Mouse (Mus musculus): ENCODE measurements around the gene Stx2. TPM values are rescaled to one million over a fixed set of nuclear protein-coding genes. Genes with fewer than 3 reads are reported as not detected.
"Not testable (repeated sequence)": the region's sequence is repeated elsewhere in the genome, so short reads cannot be mapped to it uniquely, and the experiment has no call there.

Stx2 gene
- polyA plus RNA-seq, 1 experiment from 2014 or later = 25.1 TPM

GRCm38 (mm10) chr5:128980857-128981256 is 27.5 kb downstream of the Stx2 start:
- Histone ChIP-seq H3K4me2 (replicated peaks; ENCODE audit: low read depth, low read length) (no peak overlapping the region), H3K27me3 (ENCODE audit: control insufficient read depth, insufficient read depth, low read length) (no peaks in the 10 kb centered on the region), H3K27ac (ENCODE audit: low read depth, low read length) (no peak overlapping the region), H3K4me3 (ENCODE audit: low read depth, low read length) (no peak overlapping the region), H3K9me3 (ENCODE audit: control insufficient read depth, low read length) (no peaks in the 10 kb centered on the region), H3K9ac (ENCODE audit: low read depth, low read length) (no peak overlapping the region), H3K4me1 (replicated peaks; ENCODE audit: control insufficient read depth, insufficient read depth, low read length) (no peaks in the 10 kb centered on the region), H3K36me3 (ENCODE audit: control insufficient read depth, insufficient read depth, low read length) (0 out of 2 replicates have a peak, but pooled peaks cover 3% of the 10 kb centered on the region)
- ATAC-seq (ENCODE audit: low FRiP score) (no peak), DNase-seq (ENCODE audit: low spot score) (no peak)
- 68% methylated on average over 7 of the region's 7 CpGs for WGBS

GRCm38 (mm10) chr5:128978957-128979356 is 29.4 kb downstream of the Stx2 start:
- ATAC-seq (ENCODE audit: low FRiP score) = no peak
- no peak overlapping the region for H3K4me2 ChIP-seq (replicated peaks; ENCODE audit: low read depth, low read length)
- no peaks in the 10 kb centered on the region for H3K27me3 ChIP-seq (ENCODE audit: control insufficient read depth, insufficient read depth, low read length)
- H3K9ac ChIP-seq (ENCODE audit: low read depth, low read length) = no peak overlapping the region
- no peaks in the 10 kb centered on the region for H3K36me3 ChIP-seq (ENCODE audit: control insufficient read depth, insufficient read depth, low read length)
- H3K9me3 ChIP-seq (ENCODE audit: control insufficient read depth, low read length) = no peaks in the 10 kb centered on the region
- H3K27ac ChIP-seq (ENCODE audit: low read depth, low read length) = no peak overlapping the region
- no peaks in the 10 kb centered on the region for H3K4me1 ChIP-seq (replicated peaks; ENCODE audit: control insufficient read depth, insufficient read depth, low read length)
- 96% methylated on average over 7 of the region's 7 CpGs for WGBS
- no peak for DNase-seq (ENCODE audit: low spot score)
- H3K4me3 ChIP-seq (ENCODE audit: low read depth, low read length) = no peak overlapping the region

- not testable (repeated sequence) for ATAC-seq (ENCODE audit: low FRiP score); H3K4me3 ChIP-seq (ENCODE audit: low read depth, low read length); H3K27ac ChIP-seq (ENCODE audit: low read depth, low read length); H3K27me3 ChIP-seq (ENCODE audit: control insufficient read depth, insufficient read depth, low read length); H3K4me2 ChIP-seq (replicated peaks; ENCODE audit: low read depth, low read length); H3K36me3 ChIP-seq (ENCODE audit: control insufficient read depth, insufficient read depth, low read length); H3K9ac ChIP-seq (ENCODE audit: low read depth, low read length); H3K9me3 ChIP-seq (ENCODE audit: control insufficient read depth, low read length); H3K4me1 ChIP-seq (replicated peaks; ENCODE audit: control insufficient read depth, insufficient read depth, low read length); DNase-seq (ENCODE audit: low spot score)
- 74% methylated on average over 1 of the region's 1 CpGs for WGBS
These were observed 30.9 kb downstream of the Stx2 start for GRCm38 (mm10) chr5:128977466-128977865.

GRCm38 (mm10) chr5:128976266-128976665 is 32.1 kb downstream of the Stx2 start:
- no peak overlapping the region for H3K4me3 ChIP-seq (ENCODE audit: low read depth, low read length)
- H3K27ac ChIP-seq (ENCODE audit: low read depth, low read length) = no peak overlapping the region
- H3K27me3 ChIP-seq (ENCODE audit: control insufficient read depth, insufficient read depth, low read length) = no peaks in the 10 kb centered on the region
- peak; percentile 70 for DNase-seq (ENCODE audit: low spot score)
- H3K9ac ChIP-seq (ENCODE audit: low read depth, low read length) = no peak overlapping the region
- WGBS = 14% methylated on average over 4 of the region's 4 CpGs
- no peaks in the 10 kb centered on the region for H3K4me1 ChIP-seq (replicated peaks; ENCODE audit: control insufficient read depth, insufficient read depth, low read length)
- H3K36me3 ChIP-seq (ENCODE audit: control insufficient read depth, insufficient read depth, low read length) = no peaks in the 10 kb centered on the region
- H3K4me2 ChIP-seq (replicated peaks; ENCODE audit: low read depth, low read length) = no peak overlapping the region
- no peak for ATAC-seq (ENCODE audit: low FRiP score)
- no peaks in the 10 kb centered on the region for H3K9me3 ChIP-seq (ENCODE audit: control insufficient read depth, low read length)

GRCm38 (mm10) chr5:128971298-128971697 is 37.1 kb downstream of the Stx2 start:
- H3K4me2 ChIP-seq (replicated peaks; ENCODE audit: low read depth, low read length) = no peak overlapping the region
- no peaks in the 10 kb centered on the region for H3K36me3 ChIP-seq (ENCODE audit: control insufficient read depth, insufficient read depth, low read length)
- 16% methylated on average over 14 of the region's 14 CpGs for WGBS
- H3K9ac ChIP-seq (ENCODE audit: low read depth, low read length) = no peak overlapping the region
- H3K27me3 ChIP-seq (ENCODE audit: control insufficient read depth, insufficient read depth, low read length) = no peaks in the 10 kb centered on the region
- no peaks in the 10 kb centered on the region for H3K9me3 ChIP-seq (ENCODE audit: control insufficient read depth, low read length)
- no peak overlapping the region for H3K4me3 ChIP-seq (ENCODE audit: low read depth, low read length)
- no peak overlapping the region for H3K27ac ChIP-seq (ENCODE audit: low read depth, low read length)
- H3K4me1 ChIP-seq (replicated peaks; ENCODE audit: control insufficient read depth, insufficient read depth, low read length) = no peaks in the 10 kb centered on the region
- DNase-seq (ENCODE audit: low spot score) (peak; percentile 88), ATAC-seq (ENCODE audit: low FRiP score) (no peak)

GRCm38 (mm10) chr5:128970878-128971277 is 37.5 kb downstream of the Stx2 start:
- H3K4me1 ChIP-seq (replicated peaks; ENCODE audit: control insufficient read depth, insufficient read depth, low read length) = no peaks in the 10 kb centered on the region
- 72% methylated on average over 10 of the region's 10 CpGs for WGBS
- H3K4me2 ChIP-seq (replicated peaks; ENCODE audit: low read depth, low read length) = no peak overlapping the region
- no peaks in the 10 kb centered on the region for H3K9me3 ChIP-seq (ENCODE audit: control insufficient read depth, low read length)
- no peak overlapping the region for H3K27ac ChIP-seq (ENCODE audit: low read depth, low read length)
- H3K27me3 ChIP-seq (ENCODE audit: control insufficient read depth, insufficient read depth, low read length) = no peaks in the 10 kb centered on the region
- no peaks in the 10 kb centered on the region for H3K36me3 ChIP-seq (ENCODE audit: control insufficient read depth, insufficient read depth, low read length)
- DNase-seq (ENCODE audit: low spot score) = no peak
- no peak overlapping the region for H3K4me3 ChIP-seq (ENCODE audit: low read depth, low read length)
- no peak for ATAC-seq (ENCODE audit: low FRiP score)
- no peak overlapping the region for H3K9ac ChIP-seq (ENCODE audit: low read depth, low read length)

- 59% methylated on average over 4 of the region's 4 CpGs for WGBS
- H3K36me3 ChIP-seq (ENCODE audit: control insufficient read depth, insufficient read depth, low read length) = no peaks in the 10 kb centered on the region
These were observed 44.0 kb downstream of the Stx2 start for GRCm38 (mm10) chr5:128964353-128964752.

GRCm38 (mm10) chr5:128958916-128959315 is 49.5 kb downstream of the Stx2 start:
- Histone ChIP-seq H3K27ac (ENCODE audit: low read depth, low read length) (no peak overlapping the region), H3K4me3 (ENCODE audit: low read depth, low read length) (no peak overlapping the region), H3K4me2 (replicated peaks; ENCODE audit: low read depth, low read length) (no peak overlapping the region), H3K9me3 (ENCODE audit: control insufficient read depth, low read length) (no peaks in the 10 kb centered on the region), H3K27me3 (ENCODE audit: control insufficient read depth, insufficient read depth, low read length) (no peaks in the 10 kb centered on the region), H3K4me1 (replicated peaks; ENCODE audit: control insufficient read depth, insufficient read depth, low read length) (no peaks in the 10 kb centered on the region), H3K9ac (ENCODE audit: low read depth, low read length) (no peak overlapping the region), H3K36me3 (ENCODE audit: control insufficient read depth, insufficient read depth, low read length) (no peaks in the 10 kb centered on the region)
- WGBS = 87% methylated on average over 3 of the region's 3 CpGs
- DNase-seq (ENCODE audit: low spot score) = no peak
- ATAC-seq (ENCODE audit: low FRiP score) = no peak

More at GRCm38 (mm10) chr5:128964353-128964752, 44.0 kb downstream of the Stx2 start:
- H3K27ac ChIP-seq (ENCODE audit: low read depth, low read length) = no peak overlapping the region
- no peak for ATAC-seq (ENCODE audit: low FRiP score)
- no peak overlapping the region for H3K9ac ChIP-seq (ENCODE audit: low read depth, low read length)
- no peak overlapping the region for H3K4me2 ChIP-seq (replicated peaks; ENCODE audit: low read depth, low read length)
- H3K4me3 ChIP-seq (ENCODE audit: low read depth, low read length) = no peak overlapping the region
- no peak for DNase-seq (ENCODE audit: low spot score)
- H3K27me3 ChIP-seq (ENCODE audit: control insufficient read depth, insufficient read depth, low read length) = no peaks in the 10 kb centered on the region
- no peaks in the 10 kb centered on the region for H3K9me3 ChIP-seq (ENCODE audit: control insufficient read depth, low read length)
- no peaks in the 10 kb centered on the region for H3K4me1 ChIP-seq (replicated peaks; ENCODE audit: control insufficient read depth, insufficient read depth, low read length)

GRCm38 (mm10) chr5:128954371-128954770 is 54.0 kb downstream of the Stx2 start:
- H3K4me2 ChIP-seq (replicated peaks; ENCODE audit: low read depth, low read length); H3K27me3 ChIP-seq (ENCODE audit: control insufficient read depth, insufficient read depth, low read length); H3K4me1 ChIP-seq (replicated peaks; ENCODE audit: control insufficient read depth, insufficient read depth, low read length); H3K9ac ChIP-seq (ENCODE audit: low read depth, low read length); H3K36me3 ChIP-seq (ENCODE audit: control insufficient read depth, insufficient read depth, low read length); ATAC-seq (ENCODE audit: low FRiP score); H3K9me3 ChIP-seq (ENCODE audit: control insufficient read depth, low read length); H3K4me3 ChIP-seq (ENCODE audit: low read depth, low read length); H3K27ac ChIP-seq (ENCODE audit: low read depth, low read length): not testable (repeated sequence)
- DNase-seq (ENCODE audit: low spot score) = peak; percentile 32
- WGBS = 88% methylated on average over 5 of the region's 5 CpGs
